Mouse (Mus musculus): ENCODE results near the gene Tomm40l.

DNA sequence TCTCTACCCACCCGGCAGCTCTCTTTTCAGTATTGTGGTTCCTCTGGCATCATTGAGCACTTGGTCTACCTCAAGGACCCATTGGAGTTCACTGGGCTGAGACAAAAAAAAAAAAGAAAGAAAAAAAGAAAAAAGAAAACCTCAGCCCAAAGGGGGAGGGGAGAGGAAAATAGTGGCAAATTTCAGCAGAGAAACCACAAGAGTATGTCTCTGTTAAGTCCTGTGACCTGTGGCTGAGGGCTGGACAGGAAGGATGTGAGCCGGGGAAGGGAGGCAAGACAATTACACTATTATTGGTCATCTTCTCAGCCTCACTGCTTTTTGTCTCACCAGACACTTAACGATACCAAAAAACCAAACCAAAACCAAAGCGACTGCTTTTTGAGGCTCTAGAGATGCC lies 9.5 kb upstream of the Tomm40l start:
- TF ChIP-seq POLR2A (IDR thresholded peaks at IDR 0.05; ENCODE audit: low read depth, low read length) (no peak), CTCF (conservative IDR thresholded peaks at IDR 0.05; ENCODE audit: insufficient read depth, insufficient read length, low read depth, low read length) (no peak)

All from kidney, adult 2 months (tissue).